Mouse (Mus musculus) liver, embryonic 13.5 days (tissue): ENCODE results near the gene Upf1. TPM values are rescaled to one million over a fixed set of nuclear protein-coding genes. Genes with fewer than 3 reads are reported as not detected.

Experiments
- ATAC-seq: fragments of 200-750 bp; cut with Nextera tagmentation; 2 replicates; pipeline ENCODE4 v1.8.0; 2017; ENCODE audit warnings: low read depth, mild to moderate bottlenecking, moderate number of reproducible peaks, moderate library complexity
- DNase-seq: peaks from one replicate; pipeline ENCODE4 v3.0.0; 2022
- H3K27ac ChIP-seq: fragments of 300-500 bp; sonication (generic); 2 replicates; pipeline ENCODE4 v1.5.1; 2015; ENCODE audit warnings: moderate library complexity, mild to moderate bottlenecking, inconsistent platforms
- H3K27me3 ChIP-seq: fragments of 300-500 bp; sonication (generic); 2 replicates; pipeline ENCODE4 v1.6.1; 2015; ENCODE audit warnings: mild to moderate bottlenecking, inconsistent platforms
- H3K36me3 ChIP-seq: fragments of 300-500 bp; sonication (generic); 2 replicates; pipeline ENCODE4 v1.6.1; 2015; ENCODE audit warnings: mild to moderate bottlenecking, inconsistent platforms
- H3K4me1 ChIP-seq: fragments of 300-500 bp; sonication (generic); replicated peaks from 2 replicates; pipeline ENCODE4 v1.6.1; 2015; ENCODE audit warnings: inconsistent platforms
- H3K4me2 ChIP-seq: fragments of 300-500 bp; sonication (generic); 2 replicates; pipeline ENCODE4 v1.6.1; 2015; ENCODE audit warnings: inconsistent platforms, mild to moderate bottlenecking, moderate library complexity
- H3K4me3 ChIP-seq: fragments of 300-500 bp; sonication (generic); replicated peaks from 2 replicates; pipeline ENCODE4 v1.5.1; 2015; ENCODE audit warnings: mild to moderate bottlenecking, inconsistent platforms
- H3K9ac ChIP-seq: fragments of 300-500 bp; sonication (generic); 2 replicates; pipeline ENCODE4 v1.6.1; 2015; ENCODE audit warnings: mild to moderate bottlenecking, inconsistent platforms
- H3K9me3 ChIP-seq: fragments of 300-500 bp; sonication (generic); replicated peaks from 2 replicates; pipeline ENCODE4 v1.6.1; 2016; ENCODE audit warnings: inconsistent platforms
- WGBS: fragments of 180-500 bp; shearing (Covaris S2); methylation state at CpG from one replicate; pipeline ENCODE4 v1.1.7; 2015; ENCODE audit not compliant: insufficient replicate concordance; 5-methylcytosine and 5-hydroxymethylcytosine counted together
- polyA plus RNA-seq: library from polyadenylated mRNA; unstranded; fragments of >200 nt; fragmentation: Nextera tagmentation; extraction: Ambion mirVana; gene quantifications from 2 replicates; pipeline ENCODE4 v1.2.1, GENCODE M21; 2015

Upf1 gene
- 11.5 and 12.8 TPM in 2 replicates for polyA plus RNA-seq

GRCm38 (mm10) chr8:70353194-70353817, at the start of gene Upf1:
Gene Upf1, minus strand, starts transcription at chr8:70353278.
- Histone ChIP-seq H3K36me3 (peaks cover 30% of the 10 kb centered on the region), H3K27me3 (no peaks in the 10 kb centered on the region), H3K9me3 (no peaks in the 10 kb centered on the region), H3K4me3 (peak within 1 kb of the TSS; percentile 90), H3K4me1 (peaks cover 88% of the 10 kb centered on the region), H3K4me2 (peak within 1 kb of the TSS; percentile 89), H3K9ac (peak within 1 kb of the TSS; percentile 99), H3K27ac (peak within 1 kb of the TSS; percentile 97)
- DNase-seq: peak; percentile 99
- WGBS: 1% methylated on average over 69 of the region's 69 CpGs
- ATAC-seq: peak; percentile 82

- Histone ChIP-seq H3K9me3 (no peaks in the 10 kb centered on the region), H3K27ac (no peak overlapping the region), H3K36me3 (peaks cover 3% of the 10 kb centered on the region; the same call in 1 of the 2 replicates), H3K4me1 (no peaks in the 10 kb centered on the region), H3K4me3 (no peak overlapping the region), H3K27me3 (no peaks in the 10 kb centered on the region), H3K9ac (no peak overlapping the region), H3K4me2 (no peak overlapping the region)
- WGBS: 74% methylated on average over 16 of the region's 16 CpGs
- ATAC-seq (no peak), DNase-seq (no peak)
Observed at GRCm38 (mm10) chr8:70397611-70398563, 44.8 kb upstream of the Upf1 start.

- H3K4me1 ChIP-seq: no peaks in the 10 kb centered on the region
- no peak overlapping the region for H3K4me3 ChIP-seq
- DNase-seq: no peak
- ATAC-seq: no peak
- peaks cover 10% of the 10 kb centered on the region; the same call in 1 of the 2 replicates for H3K36me3 ChIP-seq
- no peaks in the 10 kb centered on the region for H3K9me3 ChIP-seq
- WGBS: 75% methylated on average over 5 of the region's 5 CpGs
- no peaks in the 10 kb centered on the region for H3K27me3 ChIP-seq
- H3K4me2 ChIP-seq: no peak overlapping the region
- H3K27ac ChIP-seq: no peak overlapping the region
- no peak overlapping the region for H3K9ac ChIP-seq
Observed at GRCm38 (mm10) chr8:70396184-70396583, 43.1 kb upstream of the Upf1 start.

- no peaks in the 10 kb centered on the region for H3K9me3 ChIP-seq
- H3K27ac ChIP-seq: no peak overlapping the region
- no peak for ATAC-seq
- H3K4me1 ChIP-seq: no peaks in the 10 kb centered on the region
- H3K27me3 ChIP-seq: no peaks in the 10 kb centered on the region
- no peak overlapping the region for H3K4me3 ChIP-seq
- WGBS: 84% methylated on average over 5 of the region's 5 CpGs
- peaks cover 10% of the 10 kb centered on the region; the same call in 1 of the 2 replicates for H3K36me3 ChIP-seq
- no peak for DNase-seq
- H3K4me2 ChIP-seq: no peak overlapping the region
- no peak overlapping the region for H3K9ac ChIP-seq
Observed at GRCm38 (mm10) chr8:70395649-70396048, 42.6 kb upstream of the Upf1 start.

- H3K36me3 ChIP-seq: 0 out of 2 replicates have a peak, but pooled peaks cover 7% of the 10 kb centered on the region
- WGBS: 76% methylated on average over 8 of the region's 8 CpGs
Observed at GRCm38 (mm10) chr8:70394269-70394998, 41.4 kb upstream of the Upf1 start.

GRCm38 (mm10) chr8:70393087-70393486, 40.0 kb upstream of the Upf1 start:
- Histone ChIP-seq H3K27ac (no peak overlapping the region), H3K9me3 (no peaks in the 10 kb centered on the region), H3K36me3 (0 out of 2 replicates have a peak, but pooled peaks cover 7% of the 10 kb centered on the region), H3K4me3 (no peak overlapping the region), H3K4me1 (no peaks in the 10 kb centered on the region), H3K27me3 (no peaks in the 10 kb centered on the region), H3K9ac (no peak overlapping the region), H3K4me2 (no peak overlapping the region)
- 83% methylated on average over 5 of the region's 5 CpGs for WGBS
- ATAC-seq (0 out of 2 replicates have a peak, but pooled peaks have one; percentile 30), DNase-seq (no peak)

More at GRCm38 (mm10) chr8:70394269-70394998, 41.4 kb upstream of the Upf1 start:
- DNase-seq (no peak), ATAC-seq (no peak)
- H3K4me3 ChIP-seq: no peak overlapping the region
- no peaks in the 10 kb centered on the region for H3K27me3 ChIP-seq
- H3K4me2 ChIP-seq: no peak overlapping the region
- no peaks in the 10 kb centered on the region for H3K4me1 ChIP-seq
- H3K9ac ChIP-seq: no peak overlapping the region
- H3K27ac ChIP-seq: no peak overlapping the region
- no peaks in the 10 kb centered on the region for H3K9me3 ChIP-seq

- Histone ChIP-seq H3K4me1 (no peaks in the 10 kb centered on the region), H3K27ac (no peak overlapping the region), H3K4me2 (no peak overlapping the region), H3K4me3 (no peak overlapping the region), H3K36me3 (peaks cover 23% of the 10 kb centered on the region; the same call in 1 of the 2 replicates), H3K9me3 (no peaks in the 10 kb centered on the region), H3K9ac (no peak overlapping the region), H3K27me3 (no peaks in the 10 kb centered on the region)
- ATAC-seq (no peak), DNase-seq (no peak)
- 62% methylated on average over 2 of the region's 2 CpGs for WGBS
Observed at GRCm38 (mm10) chr8:70389678-70390077, 36.6 kb upstream of the Upf1 start.

GRCm38 (mm10) chr8:70383287-70383686, 30.2 kb upstream of the Upf1 start:
- Histone ChIP-seq H3K27ac (no peak overlapping the region), H3K4me2 (no peak overlapping the region), H3K27me3 (peaks cover 32% of the 10 kb centered on the region), H3K36me3 (peaks cover 15% of the 10 kb centered on the region; the same call in 1 of the 2 replicates), H3K4me3 (no peak overlapping the region), H3K9ac (no peak overlapping the region), H3K9me3 (no peaks in the 10 kb centered on the region), H3K4me1 (0 out of 2 replicates have a peak, but pooled peaks cover 2% of the 10 kb centered on the region)
- DNase-seq: peak; percentile 63
- WGBS: 37% methylated on average over 3 of the region's 3 CpGs
- peak; percentile 61 for ATAC-seq

GRCm38 (mm10) chr8:70380069-70380468, 27.0 kb upstream of the Upf1 start:
- H3K9me3 ChIP-seq: 0 out of 2 replicates have a peak, but pooled peaks cover under 1% of the 10 kb centered on the region
- no peak for DNase-seq
- H3K27ac ChIP-seq: no peak overlapping the region
- ATAC-seq: no peak
- H3K36me3 ChIP-seq: no peaks in the 10 kb centered on the region
- 73% methylated on average over 12 of the region's 12 CpGs for WGBS
- H3K4me3 ChIP-seq: no peak overlapping the region
- H3K27me3 ChIP-seq: peaks cover 64% of the 10 kb centered on the region
- H3K9ac ChIP-seq: no peak overlapping the region
- H3K4me2 ChIP-seq: no peak overlapping the region
- peaks cover 19% of the 10 kb centered on the region for H3K4me1 ChIP-seq

- H3K4me3 ChIP-seq: no peak overlapping the region
- WGBS: 13% methylated on average over 15 of the region's 15 CpGs
- DNase-seq (no peak), ATAC-seq (no peak)
- H3K27ac ChIP-seq: no peak overlapping the region
- no peak overlapping the region for H3K9ac ChIP-seq
- no peak overlapping the region for H3K4me2 ChIP-seq
- peaks cover 36% of the 10 kb centered on the region for H3K4me1 ChIP-seq
- peaks cover 94% of the 10 kb centered on the region for H3K27me3 ChIP-seq
- H3K36me3 ChIP-seq: no peaks in the 10 kb centered on the region
- H3K9me3 ChIP-seq: 0 out of 2 replicates have a peak, but pooled peaks cover 6% of the 10 kb centered on the region
Observed at GRCm38 (mm10) chr8:70377049-70377448, 24.0 kb upstream of the Upf1 start.
